Mouse (Mus musculus) embryonic facial prominence, embryonic 12.5 days (tissue): ENCODE results near the gene Pgm3. TPM values are rescaled to one million over a fixed set of nuclear protein-coding genes. Genes with fewer than 3 reads are reported as not detected.

Experiments
- polyA plus RNA-seq: library from polyadenylated mRNA; unstranded; fragments of >200 nt; fragmentation: Nextera tagmentation; extraction: Ambion mirVana; gene quantifications from 2 replicates; pipeline ENCODE4 v1.2.1, GENCODE M21; 2016

The Pgm3 gene
- polyA plus RNA-seq, 1 experiment from 2014 or later = 38.1 TPM

Other genes starting within 250 kb of the Pgm3 start
- 5.4 and 5.9 TPM in 2 replicates for gene Ube2cbp, start 106.9 kb downstream of the Pgm3 start, polyA plus RNA-seq
- 15.3 and 16.5 TPM in 2 replicates for gene Dop1a, start 104.7 kb downstream of the Pgm3 start, polyA plus RNA-seq
- 2.3 and 4.3 TPM in 2 replicates for gene Rwdd2a, start 149 bp upstream of the Pgm3 start, polyA plus RNA-seq
- gene Me1, start 124.1 kb upstream of the Pgm3 start, polyA plus RNA-seq = 15.2 and 17.8 TPM in 2 replicates
- 11.8 and 14.9 TPM in 2 replicates for gene Prss35, start 171.8 kb upstream of the Pgm3 start, polyA plus RNA-seq